Mouse (Mus musculus): ENCODE data around the gene Lexm.

Gene Lexm

GRCm38 (mm10) chr4:106633281-106634085 lies 16.4 kb upstream of the Lexm start:
- Histone ChIP-seq H3K36me3 (ENCODE audit: control insufficient read depth, insufficient read depth, low read length, poor library complexity, severe bottlenecking) (no peaks in the 10 kb centered on the region), H3K27me3 (ENCODE audit: control insufficient read depth, insufficient read depth, low read length, poor library complexity, severe bottlenecking) (no peaks in the 10 kb centered on the region)
- no peak for DNase-seq (ENCODE audit: low read depth, low spot score)

- H3K36me3 ChIP-seq (ENCODE audit: control insufficient read depth, insufficient read depth, low read length, poor library complexity, severe bottlenecking) = no peaks in the 10 kb centered on the region
- DNase-seq (ENCODE audit: low read depth, low spot score) = no peak
- no peaks in the 10 kb centered on the region for H3K27me3 ChIP-seq (ENCODE audit: control insufficient read depth, insufficient read depth, low read length, poor library complexity, severe bottlenecking)
These were observed 15.3 kb upstream of the Lexm start for GRCm38 (mm10) chr4:106632313-106632712.

GRCm38 (mm10) chr4:106630333-106631220 lies 13.5 kb upstream of the Lexm start:
- DNase-seq (ENCODE audit: low read depth, low spot score) = peak; percentile 72
- Histone ChIP-seq H3K27me3 (ENCODE audit: control insufficient read depth, insufficient read depth, low read length, poor library complexity, severe bottlenecking) (no peaks in the 10 kb centered on the region), H3K36me3 (ENCODE audit: control insufficient read depth, insufficient read depth, low read length, poor library complexity, severe bottlenecking) (no peaks in the 10 kb centered on the region)

- H3K36me3 ChIP-seq (ENCODE audit: control insufficient read depth, insufficient read depth, low read length, poor library complexity, severe bottlenecking) = no peaks in the 10 kb centered on the region
- no peak for DNase-seq (ENCODE audit: low read depth, low spot score)
These were observed 12.3 kb upstream of the Lexm start for GRCm38 (mm10) chr4:106629374-106629773.

GRCm38 (mm10) chr4:106628650-106629360 lies 11.8 kb upstream of the Lexm start:
- DNase-seq (ENCODE audit: low read depth, low spot score) = no peak
- no peaks in the 10 kb centered on the region for H3K27me3 ChIP-seq (ENCODE audit: control insufficient read depth, insufficient read depth, low read length, poor library complexity, severe bottlenecking)
- no peaks in the 10 kb centered on the region for H3K36me3 ChIP-seq (ENCODE audit: control insufficient read depth, insufficient read depth, low read length, poor library complexity, severe bottlenecking)

More at GRCm38 (mm10) chr4:106629374-106629773, 12.3 kb upstream of the Lexm start:
- no peaks in the 10 kb centered on the region for H3K27me3 ChIP-seq (ENCODE audit: control insufficient read depth, insufficient read depth, low read length, poor library complexity, severe bottlenecking)

GRCm38 (mm10) chr4:106627809-106628208 lies 10.8 kb upstream of the Lexm start:
- DNase-seq (ENCODE audit: low read depth, low spot score) = no peak

GRCm38 (mm10) chr4:106624271-106624670 lies 7.2 kb upstream of the Lexm start:
- Histone ChIP-seq H3K27me3 (ENCODE audit: control insufficient read depth, insufficient read depth, low read length, poor library complexity, severe bottlenecking) (no peaks in the 10 kb centered on the region), H3K36me3 (ENCODE audit: control insufficient read depth, insufficient read depth, low read length, poor library complexity, severe bottlenecking) (no peaks in the 10 kb centered on the region)
- no peak for DNase-seq (ENCODE audit: low read depth, low spot score)

More at GRCm38 (mm10) chr4:106627809-106628208, 10.8 kb upstream of the Lexm start:
- Histone ChIP-seq H3K27me3 (ENCODE audit: control insufficient read depth, insufficient read depth, low read length, poor library complexity, severe bottlenecking) (no peaks in the 10 kb centered on the region), H3K36me3 (ENCODE audit: control insufficient read depth, insufficient read depth, low read length, poor library complexity, severe bottlenecking) (no peaks in the 10 kb centered on the region)

GRCm38 (mm10) chr4:106622712-106623111 lies 5.7 kb upstream of the Lexm start:
- Histone ChIP-seq H3K36me3 (ENCODE audit: control insufficient read depth, insufficient read depth, low read length, poor library complexity, severe bottlenecking) (no peaks in the 10 kb centered on the region), H3K27me3 (ENCODE audit: control insufficient read depth, insufficient read depth, low read length, poor library complexity, severe bottlenecking) (no peaks in the 10 kb centered on the region)
- no peak for DNase-seq (ENCODE audit: low read depth, low spot score)

- H3K27me3 ChIP-seq (ENCODE audit: control insufficient read depth, insufficient read depth, low read length, poor library complexity, severe bottlenecking) = no peaks in the 10 kb centered on the region; the same call in 1 of the 2 replicates
- no peak for DNase-seq (ENCODE audit: low read depth, low spot score)
- H3K36me3 ChIP-seq (ENCODE audit: control insufficient read depth, insufficient read depth, low read length, poor library complexity, severe bottlenecking) = no peaks in the 10 kb centered on the region
These were observed 5.0 kb upstream of the Lexm start, which contains the start of gene Ttc22 for GRCm38 (mm10) chr4:106622030-106622493. Gene Ttc22 (plus strand): TSS chr4:106622432.

- no peak for DNase-seq (ENCODE audit: low read depth, low spot score)
- Histone ChIP-seq H3K27me3 (ENCODE audit: control insufficient read depth, insufficient read depth, low read length, poor library complexity, severe bottlenecking) (no peaks in the 10 kb centered on the region; the same call in 1 of the 2 replicates), H3K36me3 (ENCODE audit: control insufficient read depth, insufficient read depth, low read length, poor library complexity, severe bottlenecking) (no peaks in the 10 kb centered on the region)
These were observed 4.4 kb upstream of the Lexm start for GRCm38 (mm10) chr4:106621428-106621827.

- no peak for DNase-seq (ENCODE audit: low read depth, low spot score)
- Histone ChIP-seq H3K27me3 (ENCODE audit: control insufficient read depth, insufficient read depth, low read length, poor library complexity, severe bottlenecking) (no peaks in the 10 kb centered on the region; the same call in 1 of the 2 replicates), H3K36me3 (ENCODE audit: control insufficient read depth, insufficient read depth, low read length, poor library complexity, severe bottlenecking) (no peaks in the 10 kb centered on the region)
These were observed 1.9 kb upstream of the Lexm start for GRCm38 (mm10) chr4:106618898-106619297.

GRCm38 (mm10) chr4:106615637-106616036 lies 1.4 kb downstream of the Lexm start:
- Histone ChIP-seq H3K36me3 (ENCODE audit: control insufficient read depth, insufficient read depth, low read length, poor library complexity, severe bottlenecking) (no peaks in the 10 kb centered on the region), H3K27me3 (ENCODE audit: control insufficient read depth, insufficient read depth, low read length, poor library complexity, severe bottlenecking) (no peaks in the 10 kb centered on the region; the same call in 1 of the 2 replicates)
- DNase-seq (ENCODE audit: low read depth, low spot score) = no peak

- DNase-seq (ENCODE audit: low read depth, low spot score) = no peak
- no peaks in the 10 kb centered on the region for H3K36me3 ChIP-seq (ENCODE audit: control insufficient read depth, insufficient read depth, low read length, poor library complexity, severe bottlenecking)
- no peaks in the 10 kb centered on the region; the same call in 1 of the 2 replicates for H3K27me3 ChIP-seq (ENCODE audit: control insufficient read depth, insufficient read depth, low read length, poor library complexity, severe bottlenecking)
These were observed 2.2 kb downstream of the Lexm start for GRCm38 (mm10) chr4:106614881-106615280.

GRCm38 (mm10) chr4:106614180-106614797 lies 2.8 kb downstream of the Lexm start:
- no peaks in the 10 kb centered on the region for H3K36me3 ChIP-seq (ENCODE audit: control insufficient read depth, insufficient read depth, low read length, poor library complexity, severe bottlenecking)
- peak; percentile 65 for DNase-seq (ENCODE audit: low read depth, low spot score)
- no peaks in the 10 kb centered on the region; the same call in 1 of the 2 replicates for H3K27me3 ChIP-seq (ENCODE audit: control insufficient read depth, insufficient read depth, low read length, poor library complexity, severe bottlenecking)
